Mouse (Mus musculus): ENCODE results near the gene Il6ra. TPM values are rescaled to one million over a fixed set of nuclear protein-coding genes. Genes with fewer than 3 reads are reported as not detected.
A peak's percentile ranks its signal among the peaks of the same experiment; 100 is the strongest.
"Not testable (repeated sequence)": the region's sequence is repeated elsewhere in the genome, so short reads cannot be mapped to it uniquely, and the experiment has no call there.

Gene Il6ra
- total RNA-seq, 1 experiment from 2014 or later: 36.2 TPM

DNA sequence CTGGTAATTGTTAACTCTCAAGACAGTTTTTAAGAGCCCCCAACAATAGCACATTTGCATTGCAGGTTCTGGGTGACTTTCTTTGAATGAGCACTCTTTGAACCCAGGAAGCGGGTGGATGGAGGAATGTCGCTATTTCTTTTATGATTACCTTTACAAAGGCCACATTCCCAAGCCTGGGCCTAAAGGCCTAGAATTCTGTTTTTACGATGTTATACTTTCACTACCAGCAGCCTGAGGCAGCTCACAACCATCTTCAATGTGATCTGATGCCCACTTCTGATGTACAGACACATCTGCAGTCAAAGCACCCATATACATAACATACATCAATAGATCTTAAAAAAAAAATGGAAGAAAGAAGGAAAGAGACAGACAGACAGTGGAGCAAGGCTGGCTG lies 49.7 kb downstream of the Il6ra start:
- not testable (repeated sequence) for ATAC-seq (replicated peaks; ENCODE audit: insufficient number of reproducible peaks, low FRiP score, low TSS enrichment, poor library complexity, severe bottlenecking)

DNA sequence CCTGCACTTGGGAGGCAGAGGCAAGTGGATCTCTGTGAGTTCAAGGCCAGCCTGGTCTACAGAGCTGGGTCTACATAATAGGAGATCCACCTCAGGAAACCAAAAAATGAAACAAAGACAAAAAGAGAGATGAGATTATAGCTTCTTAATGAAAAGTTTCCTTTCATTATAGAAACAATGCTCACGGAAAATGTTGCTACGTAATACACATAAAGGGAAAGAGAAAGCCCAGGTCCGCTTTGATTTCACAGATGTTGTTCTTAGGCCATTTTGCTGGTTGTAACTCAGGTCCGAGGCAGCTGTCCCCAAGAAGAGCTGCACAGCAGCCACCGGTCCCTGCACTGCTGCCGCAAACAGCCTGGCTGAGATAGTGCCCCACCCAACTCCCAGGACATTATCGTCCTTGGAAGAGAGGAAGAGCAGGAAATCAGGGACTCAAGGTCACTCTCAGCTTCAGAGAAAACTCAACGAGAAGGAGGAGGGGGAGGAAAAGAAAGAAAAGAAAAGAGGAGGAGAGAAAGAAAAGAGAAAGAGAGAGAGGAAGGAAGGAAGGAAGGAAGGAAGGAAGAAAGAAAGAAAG lies 50.7 kb downstream of the Il6ra start:
- no peak for ATAC-seq (replicated peaks; ENCODE audit: insufficient number of reproducible peaks, low FRiP score, low TSS enrichment, poor library complexity, severe bottlenecking)

DNA sequence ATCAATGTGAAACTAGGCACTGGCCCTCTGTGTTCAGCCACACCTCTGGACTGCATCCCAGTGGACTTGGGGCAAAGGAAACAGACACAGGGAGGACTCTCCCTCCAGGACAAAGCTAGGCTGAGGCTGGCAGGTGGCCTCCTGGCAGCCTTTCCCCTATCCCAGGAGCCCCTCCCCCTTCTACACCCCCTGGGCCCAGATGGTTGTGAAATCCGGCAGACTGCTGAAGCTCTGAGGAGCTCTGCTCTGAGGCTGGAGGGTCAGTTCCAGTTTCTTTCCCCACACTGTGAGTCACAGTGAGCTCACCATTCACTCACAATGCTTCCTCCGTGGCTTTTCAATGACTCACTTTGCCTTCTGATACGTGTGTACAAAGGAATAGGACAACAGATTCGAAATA lies 51.9 kb downstream of the Il6ra start:
- ATAC-seq (replicated peaks; ENCODE audit: insufficient number of reproducible peaks, low FRiP score, low TSS enrichment, poor library complexity, severe bottlenecking): peak; percentile 68

DNA sequence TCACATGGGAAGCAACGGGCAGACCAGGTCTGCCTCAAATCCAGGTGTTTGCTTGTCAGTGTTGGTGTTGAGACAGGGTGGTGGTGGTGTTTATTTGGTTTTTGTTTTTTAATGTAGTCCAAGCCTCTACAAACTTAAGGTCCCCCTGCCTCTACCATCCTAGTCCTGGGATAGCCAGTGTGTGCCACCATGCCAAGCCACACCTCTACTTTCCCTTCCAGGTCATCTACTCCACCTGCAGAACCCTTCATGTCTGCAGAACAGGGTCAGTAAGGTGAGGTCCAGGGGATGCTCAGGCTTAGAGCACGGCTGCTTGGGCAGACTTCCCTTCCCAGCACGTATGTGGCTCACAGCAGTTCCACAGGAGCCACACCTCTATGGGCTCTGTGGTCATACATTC lies 52.7 kb downstream of the Il6ra start:
- no peak for ATAC-seq (replicated peaks; ENCODE audit: insufficient number of reproducible peaks, low FRiP score, low TSS enrichment, poor library complexity, severe bottlenecking)

DNA sequence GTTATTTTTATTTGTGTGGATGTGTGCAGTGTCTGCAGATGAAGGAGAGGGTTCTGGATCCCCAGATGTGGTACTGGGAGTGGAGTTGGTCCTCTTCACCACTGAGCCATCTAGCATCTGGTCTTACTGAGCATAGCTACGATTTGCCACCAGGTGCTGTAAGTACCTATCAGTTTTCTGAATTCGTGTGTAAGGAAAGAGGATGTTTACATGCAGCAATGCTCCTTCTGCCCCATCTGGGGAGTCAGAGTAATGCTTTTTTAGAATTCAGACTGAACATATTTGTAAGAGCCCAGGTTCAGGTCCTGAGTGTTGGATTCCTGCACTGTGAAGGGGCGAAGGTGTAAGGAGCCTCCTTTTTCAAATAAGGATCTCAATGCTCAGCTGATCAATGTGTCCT lies 53.1 kb downstream of the Il6ra start:
- ATAC-seq (replicated peaks; ENCODE audit: insufficient number of reproducible peaks, low FRiP score, low TSS enrichment, poor library complexity, severe bottlenecking): no peak

DNA sequence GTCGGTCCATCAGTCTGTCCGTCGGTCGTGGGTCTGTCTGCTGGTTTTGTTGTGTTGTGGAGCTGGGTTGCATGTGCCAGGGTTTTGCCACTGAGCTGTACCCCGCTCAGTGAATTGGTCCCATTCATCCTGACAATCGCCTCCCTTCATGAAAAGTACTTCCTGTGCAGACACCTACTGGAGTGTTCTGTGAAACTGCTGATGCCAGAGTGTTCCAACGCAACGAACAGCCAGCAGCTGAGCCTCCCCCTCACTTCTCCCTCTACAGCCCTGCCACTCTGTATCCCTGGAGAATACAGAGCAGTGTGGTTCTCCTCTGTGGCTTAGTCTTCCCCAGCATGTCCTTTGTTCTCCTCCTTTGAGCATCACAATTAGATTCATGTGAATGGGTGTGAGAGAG lies 54.1 kb downstream of the Il6ra start:
- no peak for ATAC-seq (replicated peaks; ENCODE audit: insufficient number of reproducible peaks, low FRiP score, low TSS enrichment, poor library complexity, severe bottlenecking)

DNA sequence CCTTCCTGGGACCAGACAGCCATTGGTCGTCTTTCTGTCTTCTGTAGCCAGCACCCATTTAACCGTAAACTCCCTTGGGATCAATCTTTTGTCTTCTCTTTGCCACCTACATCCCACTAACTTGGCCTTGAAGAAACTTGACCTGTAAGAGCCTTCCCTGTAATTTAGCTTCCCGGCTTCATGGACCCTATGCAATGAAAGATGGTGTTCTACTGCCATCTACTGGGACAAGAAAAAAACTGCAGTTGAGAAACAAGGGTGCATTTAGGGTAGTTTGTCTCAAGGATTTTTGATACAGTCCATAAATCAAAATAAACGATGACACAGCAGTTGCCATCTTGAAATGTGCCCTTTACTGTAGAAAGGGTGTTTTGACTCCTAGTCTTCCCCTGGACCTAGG lies 54.9 kb downstream of the Il6ra start:
- peak; percentile 29; the same call in 1 of the 2 replicates for ATAC-seq (replicated peaks; ENCODE audit: insufficient number of reproducible peaks, low FRiP score, low TSS enrichment, poor library complexity, severe bottlenecking)

DNA sequence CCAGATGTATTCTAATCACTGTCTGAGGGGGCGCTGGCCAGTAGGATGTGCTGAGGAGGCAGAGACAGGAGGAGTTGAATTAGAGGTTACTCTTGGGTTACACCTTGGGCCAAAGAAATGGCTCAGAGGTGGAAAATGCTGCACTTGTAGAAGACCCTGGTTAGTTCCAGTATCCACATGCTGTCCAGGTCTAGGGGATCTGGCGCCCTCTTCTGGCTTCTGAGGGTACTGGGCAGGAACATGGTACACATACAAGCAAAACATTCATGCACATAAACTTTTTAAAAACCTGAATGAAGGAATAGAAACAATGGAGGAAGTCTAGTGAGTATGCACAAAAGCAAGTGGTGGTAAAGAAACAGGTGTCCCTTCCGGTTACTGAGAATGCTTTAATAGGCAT lies 55.6 kb downstream of the Il6ra start:
- ATAC-seq (replicated peaks; ENCODE audit: insufficient number of reproducible peaks, low FRiP score, low TSS enrichment, poor library complexity, severe bottlenecking): no peak

DNA sequence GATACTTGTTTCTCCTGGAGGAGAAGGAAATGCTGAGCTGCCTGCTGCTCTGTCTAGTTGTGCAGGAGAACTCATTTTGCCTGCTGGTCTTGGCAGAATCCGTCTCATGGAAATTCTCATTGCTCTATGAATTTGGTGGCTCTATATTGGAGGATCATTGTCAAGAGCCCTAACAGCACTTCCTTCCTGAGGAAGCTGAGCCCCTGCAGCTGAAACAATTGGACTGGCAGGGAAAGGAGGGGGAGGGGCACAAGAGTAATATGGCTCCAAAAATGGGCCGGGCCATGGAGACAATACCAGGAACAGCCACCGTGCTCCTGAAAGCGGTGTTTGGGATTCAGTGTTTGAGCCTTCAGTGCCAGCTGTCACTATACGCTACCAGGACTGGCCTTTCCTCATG lies 59.2 kb downstream of the Il6ra start:
- ATAC-seq (replicated peaks; ENCODE audit: insufficient number of reproducible peaks, low FRiP score, low TSS enrichment, poor library complexity, severe bottlenecking): no peak

DNA sequence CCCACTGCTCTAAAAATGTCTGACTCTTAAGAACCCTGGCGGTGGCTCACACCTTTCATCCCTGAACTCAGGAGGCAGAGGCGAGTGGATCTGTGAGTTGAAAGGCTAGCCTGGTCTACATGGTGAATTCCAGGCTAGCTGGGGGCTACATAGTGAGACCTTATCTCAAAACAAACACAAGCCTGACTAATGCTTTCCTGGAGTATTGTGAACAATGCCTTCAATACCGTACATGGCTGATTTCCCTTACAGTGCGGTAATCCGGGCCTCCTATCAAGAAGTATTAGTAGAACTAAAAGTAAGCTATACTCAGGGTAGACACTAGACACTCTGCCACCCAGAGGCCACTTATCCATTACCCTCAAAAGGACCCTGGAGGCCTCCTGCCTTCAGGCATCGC lies 64.9 kb downstream of the Il6ra start:
- no peak for ATAC-seq (replicated peaks; ENCODE audit: insufficient number of reproducible peaks, low FRiP score, low TSS enrichment, poor library complexity, severe bottlenecking)

DNA sequence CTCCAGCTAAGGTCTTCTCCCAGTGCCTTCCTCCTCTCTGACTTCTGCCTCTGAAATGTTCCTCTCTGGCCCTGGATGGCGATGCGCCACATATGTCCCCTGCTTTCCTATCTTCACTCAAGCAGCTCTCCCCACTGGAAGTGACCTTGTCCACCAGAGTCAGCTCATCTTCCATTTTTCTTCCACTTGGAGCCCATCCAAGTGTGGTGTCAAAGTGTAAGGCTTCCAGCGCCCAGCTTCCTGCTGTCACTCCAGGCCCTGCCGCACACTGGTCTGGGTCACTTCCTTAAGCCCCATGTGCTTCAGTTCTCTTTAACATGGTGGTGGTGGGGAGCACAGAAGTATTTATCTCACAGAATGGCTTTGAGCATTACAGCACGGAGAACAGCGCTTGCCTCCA lies 65.4 kb downstream of the Il6ra start:
- no peak for ATAC-seq (replicated peaks; ENCODE audit: insufficient number of reproducible peaks, low FRiP score, low TSS enrichment, poor library complexity, severe bottlenecking)

DNA sequence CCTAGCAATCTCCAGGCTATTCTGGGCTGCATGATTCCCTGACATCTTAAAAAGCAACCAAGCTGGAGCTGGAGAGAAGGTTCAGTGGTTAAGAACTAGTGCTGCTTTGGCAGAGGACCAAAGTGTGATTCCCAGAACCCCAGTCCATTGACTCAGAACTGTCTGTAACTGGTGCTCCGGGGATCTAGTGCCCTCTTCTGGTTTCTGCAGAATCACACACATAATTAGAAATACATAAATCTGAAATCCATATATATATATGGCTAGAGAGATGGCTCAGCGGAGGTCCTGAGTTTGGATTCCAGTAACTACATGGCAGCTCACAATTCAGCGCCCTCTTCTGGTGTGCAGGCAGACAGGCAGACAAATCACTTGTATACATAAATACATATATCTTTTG lies 65.9 kb downstream of the Il6ra start:
- ATAC-seq (replicated peaks; ENCODE audit: insufficient number of reproducible peaks, low FRiP score, low TSS enrichment, poor library complexity, severe bottlenecking): no peak

DNA sequence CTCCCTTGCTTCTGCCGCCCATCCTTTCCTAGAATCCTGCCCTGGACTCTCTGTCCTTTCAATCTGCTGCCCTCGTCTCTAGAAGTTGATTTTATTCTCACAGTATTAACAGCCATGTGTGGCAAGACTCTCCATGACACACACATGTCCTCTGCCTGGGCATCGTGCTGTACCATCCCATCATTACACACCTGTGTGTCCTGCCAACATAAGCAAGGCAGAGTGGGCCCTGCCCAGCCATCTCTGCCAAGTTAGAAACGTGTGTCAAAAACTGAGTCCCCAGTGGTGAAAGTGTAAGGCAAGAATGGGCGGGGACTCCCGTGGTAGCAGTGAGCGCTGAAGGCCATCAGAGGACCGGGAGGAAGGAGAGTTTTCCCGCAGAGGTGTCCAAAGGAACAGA lies 67.2 kb downstream of the Il6ra start:
- no peak for ATAC-seq (replicated peaks; ENCODE audit: insufficient number of reproducible peaks, low FRiP score, low TSS enrichment, poor library complexity, severe bottlenecking)

DNA sequence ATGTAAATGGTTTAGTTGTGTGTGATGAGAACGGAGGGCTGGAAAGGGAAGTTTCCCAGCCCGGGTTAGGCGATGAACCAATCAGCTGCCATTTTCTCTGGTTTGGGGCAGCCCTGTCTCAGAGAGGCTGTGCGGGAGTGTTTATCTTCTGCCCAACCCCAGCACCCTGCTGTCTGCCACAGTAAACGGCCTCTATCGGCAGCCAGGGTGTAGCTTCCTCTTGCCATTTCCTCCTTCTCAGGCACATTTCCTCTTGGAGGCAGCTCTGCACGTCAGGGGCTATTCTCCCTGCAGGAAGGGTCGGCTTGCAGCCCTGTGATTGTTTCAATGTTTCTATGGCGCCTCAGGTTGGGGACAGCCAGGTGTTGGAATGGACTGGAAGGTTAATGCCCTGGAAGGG lies 69.8 kb downstream of the Il6ra start:
- ATAC-seq (replicated peaks; ENCODE audit: insufficient number of reproducible peaks, low FRiP score, low TSS enrichment, poor library complexity, severe bottlenecking): peak; percentile 94

DNA sequence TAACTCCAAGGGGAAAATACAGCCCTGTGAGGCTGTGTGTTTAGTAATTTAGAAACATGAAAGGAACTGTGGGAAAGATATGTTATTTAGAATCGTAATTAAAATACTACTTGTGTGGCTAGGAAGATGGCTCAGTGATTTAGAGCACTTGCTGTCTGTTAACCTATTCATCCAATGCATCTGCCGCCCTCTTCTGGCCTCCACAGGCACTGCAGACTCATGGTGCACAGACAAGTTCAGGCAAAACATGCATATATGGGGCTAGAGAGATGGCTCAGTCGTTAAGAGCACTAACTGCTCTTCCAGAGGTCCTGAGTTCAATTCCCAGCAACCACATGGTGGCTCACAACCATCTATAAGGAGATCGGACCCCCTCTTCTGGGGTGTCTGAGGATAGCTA lies 70.7 kb downstream of the Il6ra start:
- no peak for ATAC-seq (replicated peaks; ENCODE audit: insufficient number of reproducible peaks, low FRiP score, low TSS enrichment, poor library complexity, severe bottlenecking)

DNA sequence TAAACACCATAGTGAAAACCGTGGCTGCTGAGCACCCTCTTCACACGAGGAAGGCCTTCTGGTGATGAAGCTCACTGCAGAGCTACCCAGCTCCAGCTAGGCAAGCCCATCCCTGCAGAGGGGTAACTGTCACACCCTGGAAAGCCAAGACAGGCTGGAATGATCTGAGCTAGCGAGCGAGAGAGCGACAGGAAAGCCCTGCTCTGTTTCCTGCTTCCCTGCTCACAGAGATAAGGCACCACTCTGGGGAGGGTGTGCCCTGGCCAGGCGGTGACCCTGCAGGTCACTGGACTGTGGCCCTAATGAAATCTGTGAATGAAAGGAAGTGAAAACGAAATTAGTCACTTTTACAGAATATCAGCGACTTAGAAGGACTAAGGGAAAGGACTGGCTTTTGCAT lies 77.6 kb downstream of the Il6ra start:
- ATAC-seq (replicated peaks; ENCODE audit: insufficient number of reproducible peaks, low FRiP score, low TSS enrichment, poor library complexity, severe bottlenecking): no peak; the same call in 1 of the 2 replicates

DNA sequence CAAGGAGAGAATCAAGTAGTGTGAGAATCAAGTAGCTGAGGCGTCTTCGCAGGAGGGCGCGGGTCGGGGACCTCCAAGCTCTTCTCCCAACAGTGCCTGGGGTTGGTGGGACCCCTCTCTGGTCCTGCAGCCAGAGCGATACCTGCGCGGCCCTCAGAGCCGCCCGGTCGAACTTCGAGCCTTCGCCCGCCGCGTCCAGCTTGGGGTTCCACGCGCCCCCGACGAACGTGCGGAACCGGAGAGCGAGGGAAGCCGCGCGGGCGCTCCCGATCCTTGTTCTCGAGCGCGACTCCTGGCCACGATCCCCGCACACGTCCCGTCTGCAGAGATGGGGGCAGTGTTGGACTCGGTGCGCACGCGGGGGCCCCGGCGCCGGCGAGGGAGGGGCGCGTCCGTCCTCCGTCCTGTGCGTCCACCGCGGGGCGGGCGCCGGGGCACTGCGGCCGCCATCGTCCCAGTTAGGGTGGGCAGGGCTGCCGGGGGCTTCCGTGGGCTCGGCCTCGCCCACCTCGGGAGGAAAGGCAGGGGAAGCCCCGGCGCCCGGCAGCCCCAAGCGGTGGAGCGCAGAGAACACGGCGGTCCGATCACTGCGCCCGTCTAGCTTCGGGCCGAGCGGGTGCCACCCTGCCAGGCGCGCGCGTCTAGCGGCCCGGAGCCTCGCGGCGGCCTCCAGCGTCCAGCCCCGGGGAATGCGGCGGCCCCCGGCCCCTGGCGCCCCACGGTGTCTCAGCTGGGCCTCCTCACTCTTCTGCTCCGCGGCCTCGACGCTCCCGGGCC lies 82.0 kb downstream of the Il6ra start, which contains the start of gene She:
Gene She (plus strand): TSS at position 556 of the 777 bp plus-strand sequence.
- no peak for ATAC-seq (replicated peaks; ENCODE audit: insufficient number of reproducible peaks, low FRiP score, low TSS enrichment, poor library complexity, severe bottlenecking)

DNA sequence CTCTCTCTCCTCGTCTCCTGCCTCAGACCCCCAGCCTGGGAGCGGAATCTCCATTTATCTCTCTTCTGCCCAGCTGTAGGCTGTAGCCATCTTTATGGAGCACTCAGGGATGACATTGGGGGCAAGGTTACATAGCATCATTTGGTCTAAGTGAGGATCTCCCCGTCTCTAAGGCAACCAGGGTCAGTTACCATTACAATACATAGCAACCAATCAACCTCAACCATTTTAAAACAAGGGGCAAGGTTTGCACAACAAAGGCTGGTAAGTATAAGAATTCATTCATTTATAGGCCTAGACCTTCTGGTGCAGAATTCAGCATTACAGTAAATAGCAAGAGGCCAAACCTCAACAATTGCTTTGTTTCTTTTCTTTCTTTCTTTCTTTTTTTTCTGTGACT lies 86.7 kb downstream of the Il6ra start:
- no peak for ATAC-seq (replicated peaks; ENCODE audit: insufficient number of reproducible peaks, low FRiP score, low TSS enrichment, poor library complexity, severe bottlenecking)

DNA sequence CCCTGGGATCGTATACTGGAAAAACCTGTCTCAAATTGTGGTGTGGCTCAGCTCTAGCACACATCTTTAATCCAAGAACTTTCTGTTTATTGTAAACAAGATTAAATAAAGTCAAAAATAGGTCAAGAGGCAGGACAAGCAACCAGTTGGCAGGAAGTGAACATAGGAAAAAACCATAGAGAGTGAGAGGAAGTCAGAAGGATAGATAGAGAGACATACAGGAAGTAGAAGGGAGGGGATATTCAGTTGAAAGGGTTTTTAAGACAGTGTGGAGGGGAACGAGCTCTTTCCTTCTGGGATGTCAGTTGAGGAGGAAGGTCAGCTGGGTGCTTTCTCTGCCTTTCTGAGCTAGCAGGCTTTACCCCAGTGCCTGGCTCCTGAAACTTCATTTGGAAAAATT lies 89.4 kb downstream of the Il6ra start:
- ATAC-seq (replicated peaks; ENCODE audit: insufficient number of reproducible peaks, low FRiP score, low TSS enrichment, poor library complexity, severe bottlenecking): no peak

All from monocyte, adult 5-6 weeks (primary cell).